Mouse (Mus musculus): Measurements from ENCODE around the gene Pdcd4. TPM values are rescaled to one million over a fixed set of nuclear protein-coding genes. Genes with fewer than 3 reads are reported as not detected.
A peak's percentile ranks its signal among the peaks of the same experiment; 100 is the strongest.

Gene Pdcd4
- polyA plus RNA-seq, 2 experiments from 2014 or later: 479 to 707 TPM

DNA sequence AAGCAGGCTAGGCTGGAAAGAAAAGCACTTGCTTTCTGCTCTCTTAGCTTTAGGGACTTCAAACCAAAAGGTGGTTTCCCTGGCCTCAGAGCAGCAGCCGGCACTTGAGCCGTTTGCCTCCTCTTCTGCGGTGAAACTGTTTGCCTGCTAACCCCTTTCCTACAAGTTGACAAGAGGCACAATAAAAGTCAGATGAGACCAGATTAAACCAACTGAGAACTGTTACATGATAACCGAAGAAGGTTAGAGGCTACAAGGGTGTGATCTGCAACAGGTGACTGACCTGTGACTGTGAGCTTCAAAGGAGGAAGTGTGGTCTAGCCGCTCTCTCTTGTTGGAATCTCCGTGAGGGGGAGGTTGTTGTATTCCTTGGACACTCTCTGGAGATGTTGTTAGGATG is 20.5 kb upstream of the Pdcd4 start:
- peak; percentile 60 for ATAC-seq

DNA sequence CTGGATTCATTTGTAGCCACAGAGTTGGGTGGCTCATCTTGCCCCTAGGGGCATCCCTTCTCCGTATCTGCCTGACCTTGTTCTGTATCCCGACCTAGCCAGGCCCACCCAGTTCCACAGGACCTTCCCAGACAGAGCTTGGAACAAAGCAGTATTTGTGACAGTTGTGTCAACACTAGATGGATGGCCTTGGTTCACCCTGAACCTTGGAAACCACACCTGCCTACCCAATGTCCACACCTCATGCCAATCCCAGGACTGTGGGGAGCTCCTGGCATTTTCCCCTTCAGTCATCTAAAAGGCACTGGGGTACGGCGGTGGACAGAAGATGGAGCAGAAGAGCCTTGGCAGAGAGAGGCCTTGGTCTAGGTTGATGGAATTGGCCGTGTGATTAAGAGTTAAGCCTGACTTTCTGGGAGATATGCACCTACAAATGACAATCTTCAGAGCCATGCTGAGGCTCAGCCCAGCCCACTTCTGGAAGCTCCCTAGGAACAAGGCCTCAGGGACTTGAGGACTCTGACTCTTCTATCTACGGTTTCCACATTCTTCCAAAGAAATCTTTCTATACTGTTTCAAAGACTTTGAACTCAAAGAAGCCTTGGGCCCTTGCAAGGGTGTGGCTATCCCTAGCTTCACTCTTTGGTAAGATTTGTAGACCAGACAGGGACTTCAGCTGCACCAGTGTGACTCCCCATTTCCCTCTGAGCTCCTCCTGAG is 18.9 kb upstream of the Pdcd4 start:
- ATAC-seq: no peak

DNA sequence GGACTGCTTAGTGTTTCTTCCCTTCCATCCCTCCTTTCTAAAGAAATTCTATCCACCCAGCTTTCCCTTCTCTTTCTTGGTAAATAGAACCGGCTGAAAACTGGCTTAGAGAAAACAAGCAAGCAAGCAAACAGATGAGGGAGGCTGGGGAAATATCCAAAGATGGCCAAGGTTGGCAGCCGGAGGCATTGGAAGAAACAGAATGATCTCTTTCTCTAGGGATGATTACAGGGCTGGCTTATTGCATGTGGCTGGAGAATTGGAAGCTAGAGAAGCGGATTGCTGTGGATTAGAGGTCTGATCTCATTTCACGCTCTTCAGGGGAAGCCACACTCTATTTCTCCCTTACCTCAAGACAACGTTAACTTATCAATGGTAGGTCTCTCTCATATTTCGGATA is 16.8 kb upstream of the Pdcd4 start:
- no peak for ATAC-seq

DNA sequence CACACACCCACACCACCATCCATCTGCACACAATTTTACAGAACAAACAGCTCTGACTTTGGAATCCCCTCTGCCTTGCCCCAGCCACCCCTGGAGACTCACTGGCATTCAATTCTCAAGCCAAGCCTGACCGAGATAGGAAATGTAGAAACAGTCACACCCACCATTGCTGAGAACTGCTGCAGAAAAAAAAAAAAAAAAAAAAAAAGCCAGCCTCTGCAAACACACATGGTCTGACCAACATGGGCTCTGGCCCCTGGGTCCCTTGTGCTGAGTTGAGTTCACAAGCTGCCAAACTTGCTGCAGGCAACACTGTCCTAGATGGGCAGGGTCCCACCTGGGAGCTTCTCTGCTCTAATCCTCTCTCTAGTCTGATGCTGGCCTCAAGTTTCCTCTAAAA is 14.3 kb upstream of the Pdcd4 start:
- ATAC-seq: no peak

DNA sequence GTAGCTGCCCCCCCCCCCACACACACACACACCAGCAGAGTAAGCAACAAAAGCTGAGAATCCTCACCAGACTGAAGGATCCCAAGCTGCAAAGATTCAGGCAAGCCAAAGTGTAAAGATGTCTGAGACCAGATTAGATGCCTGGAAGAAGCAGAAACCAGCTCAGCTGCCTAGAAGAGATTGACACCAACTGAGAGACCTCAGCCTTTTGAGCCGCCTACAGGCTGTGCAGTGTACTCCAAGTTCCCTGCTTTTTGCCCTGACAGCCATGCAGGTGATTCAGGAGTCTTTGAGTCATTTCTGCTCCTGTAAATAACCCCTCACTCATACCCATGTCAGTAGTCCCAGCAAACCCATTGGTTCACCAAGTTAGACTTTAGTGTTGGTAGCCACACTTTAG is 11.6 kb upstream of the Pdcd4 start:
- ATAC-seq: no peak

DNA sequence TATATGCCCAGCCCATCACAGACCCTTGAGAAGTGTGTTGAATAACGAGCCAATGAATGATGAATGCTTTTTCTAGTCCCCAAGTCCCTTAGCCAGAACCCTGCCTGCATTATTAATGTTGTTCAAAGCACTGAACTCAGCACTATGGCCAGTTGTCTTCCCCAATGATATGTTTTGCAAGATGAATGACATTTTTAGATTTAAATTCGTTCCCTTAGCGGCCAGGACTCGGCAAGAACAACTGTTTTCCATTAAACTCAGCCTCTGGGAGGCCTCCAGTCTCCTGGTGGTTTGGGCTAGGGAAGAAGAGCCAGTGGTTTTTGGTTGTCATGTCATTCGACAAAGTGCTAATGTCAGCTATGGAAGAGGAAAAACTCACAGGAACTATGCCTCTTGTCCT is 10.2 kb upstream of the Pdcd4 start:
- no peak for ATAC-seq

DNA sequence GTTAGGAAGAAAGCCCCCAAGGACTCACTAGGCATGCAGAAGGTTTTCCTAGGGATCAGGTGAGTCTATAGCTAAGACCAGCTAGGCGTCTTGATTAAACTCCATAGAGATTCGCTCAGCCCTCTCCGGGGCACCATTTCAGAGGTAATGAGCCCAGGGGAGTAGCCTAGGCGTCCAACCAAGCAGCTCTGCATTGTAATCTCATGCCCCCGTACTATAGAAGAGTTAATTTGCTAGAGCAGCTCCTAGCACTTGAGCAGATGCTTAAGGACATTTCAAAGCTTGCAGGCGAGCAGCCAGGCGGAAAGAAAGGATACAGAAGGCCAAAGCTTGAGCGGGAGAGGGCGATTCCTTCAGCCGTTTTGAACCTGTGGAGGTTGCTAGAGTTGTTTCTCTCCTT is 6.6 kb upstream of the Pdcd4 start:
- ATAC-seq: no peak

DNA sequence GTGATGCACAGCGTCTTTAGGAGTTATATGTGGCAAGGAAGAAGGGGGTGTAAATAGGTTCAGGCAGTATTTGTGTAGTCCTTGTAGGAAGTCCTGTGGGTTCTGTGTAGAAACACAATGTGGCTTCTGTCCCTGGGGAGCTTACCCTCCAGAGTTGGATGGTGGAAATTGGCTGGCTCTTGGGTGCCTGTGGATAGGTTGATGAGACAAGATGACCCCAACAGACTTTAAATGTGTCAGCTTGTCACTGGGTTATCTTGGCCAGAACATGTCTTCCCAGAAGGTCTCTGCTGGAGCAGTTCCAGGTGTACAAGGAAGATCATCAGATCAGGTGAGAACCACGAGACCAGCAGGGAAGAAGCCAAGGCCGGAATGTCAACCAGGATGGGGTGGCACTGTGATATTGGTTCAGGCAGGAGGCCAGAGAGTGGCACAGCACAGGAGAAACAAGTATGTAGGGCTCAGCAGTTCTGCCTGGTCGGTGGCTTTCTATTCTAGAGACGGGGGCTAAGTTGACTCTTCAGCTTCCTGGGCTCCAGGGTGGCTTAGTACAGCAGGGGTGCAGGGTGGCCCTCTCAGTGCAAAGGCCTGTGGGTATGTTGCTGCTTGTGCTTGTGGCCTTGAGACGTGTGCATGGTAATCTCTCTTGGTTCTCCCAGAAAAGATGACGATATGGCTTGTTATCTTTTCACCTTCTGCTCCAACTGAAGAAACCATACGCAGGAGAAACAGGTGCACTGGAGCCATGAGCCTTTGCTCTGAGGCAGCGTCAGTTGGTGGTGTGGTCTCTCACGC is 5.3 kb upstream of the Pdcd4 start:
- no peak for ATAC-seq

DNA sequence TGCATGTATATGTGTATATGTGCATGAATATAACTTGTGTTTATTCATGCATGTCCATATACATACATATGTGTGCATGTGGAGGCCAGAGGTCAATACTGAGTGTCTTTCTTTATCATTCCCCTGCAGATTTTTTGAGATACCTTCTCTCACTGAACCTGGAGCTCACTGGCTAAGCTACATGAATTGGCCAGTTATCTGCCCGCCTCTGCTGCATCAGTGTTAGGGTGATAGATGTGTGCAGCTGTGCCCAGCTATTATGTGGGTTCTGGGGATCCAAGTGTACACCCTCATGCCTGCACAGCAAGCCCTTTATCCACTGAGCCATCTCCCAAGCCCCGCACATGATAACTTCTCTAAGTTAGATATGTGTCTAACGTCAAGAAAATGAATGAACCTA is 4.2 kb upstream of the Pdcd4 start:
- no peak for ATAC-seq

DNA sequence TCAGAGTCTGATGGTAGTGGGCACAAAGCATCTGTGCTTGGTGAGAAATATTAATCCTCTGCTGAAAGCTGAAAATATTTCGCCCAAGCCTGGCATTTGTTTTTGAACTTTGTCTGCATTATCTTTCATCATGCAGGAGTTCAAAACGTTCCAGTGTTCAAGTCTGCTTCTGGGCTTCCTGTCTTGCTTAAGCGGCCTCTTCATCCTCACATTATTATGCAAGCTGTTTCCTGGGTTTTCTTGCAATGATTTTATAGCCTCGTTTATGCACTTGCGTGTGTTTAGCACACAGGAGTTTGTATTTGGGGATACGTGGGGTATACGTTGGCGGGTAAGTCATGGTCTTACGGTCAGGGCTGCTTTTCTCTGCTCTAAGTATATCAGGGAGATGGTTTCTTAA is 3.7 kb upstream of the Pdcd4 start:
- no peak for ATAC-seq

DNA sequence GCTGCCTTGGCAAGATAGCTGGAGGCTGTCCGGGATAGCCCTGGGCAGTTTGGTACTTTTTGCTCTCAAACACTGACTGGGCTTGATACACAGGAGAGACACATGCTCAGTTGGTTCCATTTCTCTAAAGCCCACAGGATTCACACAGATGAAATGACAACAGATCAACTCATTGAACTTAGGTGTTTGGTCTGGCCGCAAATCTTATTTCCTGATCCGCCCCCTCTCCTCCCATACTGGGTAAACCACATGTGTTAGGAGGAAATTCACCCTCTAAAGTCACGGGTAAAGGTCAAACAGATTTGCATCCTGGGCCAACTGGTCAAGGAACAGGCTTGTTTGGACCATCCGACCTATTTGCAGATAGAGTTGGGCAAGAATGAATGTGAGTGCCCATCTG is 2.5 kb upstream of the Pdcd4 start:
- ATAC-seq: peak; percentile 12

DNA sequence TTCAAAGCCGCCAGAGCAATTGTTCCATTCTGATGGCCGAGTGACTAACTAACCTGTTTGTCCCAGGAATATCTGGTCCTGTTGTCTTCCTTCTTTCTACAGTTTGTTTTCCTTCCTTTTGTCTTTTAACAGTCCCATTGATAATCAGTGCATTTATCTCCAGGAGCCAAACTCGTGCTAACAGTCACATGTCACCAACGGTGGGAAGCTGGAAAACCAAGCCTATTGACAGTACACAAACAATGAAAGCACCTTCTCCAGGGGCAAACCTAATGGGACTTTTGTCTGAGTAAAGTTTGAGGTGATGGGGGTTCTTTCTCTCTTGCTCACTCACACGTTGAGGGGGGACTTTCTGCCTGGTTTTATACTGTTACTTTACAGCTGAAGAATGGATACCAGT is 1.8 kb upstream of the Pdcd4 start:
- ATAC-seq: no peak

DNA sequence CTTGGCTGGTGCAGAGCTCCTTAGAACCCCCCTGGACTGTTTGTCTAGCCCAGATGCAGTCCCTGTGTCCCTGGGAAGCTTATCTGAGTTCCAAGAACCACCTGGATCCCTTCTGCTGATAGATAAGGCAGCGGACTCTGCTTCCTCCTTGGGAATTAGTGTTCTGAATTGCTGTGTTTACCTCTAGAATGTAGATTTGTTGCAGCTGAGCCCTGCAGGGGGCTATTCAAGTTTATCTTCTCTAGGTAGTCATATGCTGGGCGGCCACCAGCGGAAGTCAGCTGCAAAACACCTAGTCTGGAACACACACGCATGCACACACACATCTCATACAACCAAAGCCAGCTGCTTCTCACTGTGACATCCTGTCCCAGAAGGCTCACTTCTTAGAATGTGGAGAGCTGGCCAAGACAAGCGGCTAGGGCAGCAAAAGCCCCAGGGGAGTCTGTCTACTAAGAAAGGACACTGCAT is 1.2 kb upstream of the Pdcd4 start:
- ATAC-seq: peak; percentile 69

DNA sequence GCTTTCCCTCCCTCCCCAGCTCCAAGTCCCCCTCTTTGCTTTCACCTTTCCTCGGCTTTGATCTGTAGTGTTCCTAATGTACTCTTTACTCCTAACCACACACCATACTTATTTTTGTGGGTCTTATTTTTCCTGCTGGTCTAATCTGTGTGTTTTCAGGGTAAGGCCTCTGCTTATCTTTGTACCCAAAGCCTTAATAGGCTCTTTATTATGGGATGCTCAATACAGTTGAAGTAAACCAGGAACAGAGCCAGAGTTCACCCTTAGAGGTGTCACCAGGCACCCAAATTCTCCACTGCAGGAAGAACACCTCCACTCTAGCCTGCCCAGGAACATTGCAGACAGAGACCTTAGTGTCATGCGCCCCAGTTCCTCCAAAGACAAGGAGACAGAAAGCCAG is 462 bp upstream of the Pdcd4 start:
- no peak for ATAC-seq

DNA sequence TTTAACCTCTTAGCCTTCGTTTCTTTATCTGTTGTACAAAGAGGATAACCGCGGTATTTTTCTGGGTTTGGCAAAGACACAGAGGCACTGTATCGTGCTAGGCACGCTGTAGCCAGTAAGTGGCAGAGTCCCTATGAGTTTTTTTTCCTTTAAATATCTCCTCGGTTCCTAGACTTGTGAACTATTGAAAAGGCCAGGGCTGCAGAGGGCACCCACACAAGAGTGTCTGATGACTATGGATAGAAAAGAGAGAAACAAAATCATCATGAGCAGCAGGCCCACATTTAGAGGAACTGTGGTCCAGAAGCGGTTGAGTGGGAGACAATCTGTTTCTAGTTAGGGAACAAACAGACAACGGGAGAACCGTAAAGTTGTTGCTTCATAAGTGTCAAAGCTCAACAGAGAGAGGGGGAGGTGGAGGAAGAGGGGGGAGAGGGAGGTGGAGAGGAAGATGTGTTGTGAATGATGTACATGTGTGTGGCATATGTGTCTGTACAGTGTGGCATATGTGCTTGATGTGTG is 868 bp downstream of the Pdcd4 start:
- ATAC-seq: no peak

DNA sequence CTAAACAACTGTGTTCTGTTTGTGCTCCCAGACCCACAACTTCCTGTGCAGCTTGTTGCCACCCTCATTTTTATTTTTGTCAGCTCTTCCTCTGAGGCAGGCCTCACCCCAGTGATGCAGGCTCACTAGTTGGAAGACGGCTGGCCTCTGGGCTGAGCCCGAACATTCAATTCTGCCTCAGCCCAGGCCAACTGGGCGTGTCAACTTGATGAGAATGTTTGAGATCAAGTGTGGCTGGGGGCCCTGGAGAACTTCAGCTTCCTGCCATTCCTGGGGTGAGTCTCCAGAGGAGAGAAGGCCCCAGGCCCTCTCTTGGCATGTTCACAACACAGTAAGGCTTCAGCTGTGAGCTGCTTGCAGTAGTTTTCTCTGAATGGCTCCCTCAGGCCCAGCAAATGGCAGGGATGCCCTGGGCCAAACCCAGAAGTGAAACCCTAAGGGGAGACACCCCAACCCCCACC is 1.7 kb downstream of the Pdcd4 start:
- peak; percentile 62 for ATAC-seq

DNA sequence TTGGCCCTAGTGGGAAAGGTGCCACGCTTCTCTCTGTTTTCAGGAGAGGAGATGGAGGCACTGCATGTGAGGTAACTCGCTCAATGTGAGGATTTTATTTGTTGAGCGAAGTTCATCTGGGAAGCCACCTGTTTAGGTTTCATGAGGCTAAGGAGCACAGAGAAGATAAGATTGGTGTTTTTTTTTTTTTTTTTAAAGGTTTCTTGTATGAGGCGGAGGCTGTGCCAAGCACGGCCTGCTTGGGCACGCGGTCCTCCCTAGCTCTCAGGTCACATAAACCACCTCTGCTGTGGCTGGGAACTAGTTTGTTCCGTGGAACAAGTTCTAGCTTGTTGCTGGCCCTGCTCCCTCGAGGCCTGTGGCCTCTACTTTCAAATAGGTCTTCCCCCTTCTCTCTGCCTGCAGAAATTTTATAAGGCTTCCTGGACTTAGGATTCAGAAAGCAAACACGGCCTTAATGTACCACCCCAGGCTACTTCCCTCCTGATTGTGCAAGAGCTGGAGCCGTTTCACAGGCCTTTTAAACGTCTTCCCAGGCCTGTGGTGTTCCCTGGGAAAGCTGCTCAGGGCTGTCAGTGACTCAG is 2.6 kb downstream of the Pdcd4 start:
- ATAC-seq: no peak

DNA sequence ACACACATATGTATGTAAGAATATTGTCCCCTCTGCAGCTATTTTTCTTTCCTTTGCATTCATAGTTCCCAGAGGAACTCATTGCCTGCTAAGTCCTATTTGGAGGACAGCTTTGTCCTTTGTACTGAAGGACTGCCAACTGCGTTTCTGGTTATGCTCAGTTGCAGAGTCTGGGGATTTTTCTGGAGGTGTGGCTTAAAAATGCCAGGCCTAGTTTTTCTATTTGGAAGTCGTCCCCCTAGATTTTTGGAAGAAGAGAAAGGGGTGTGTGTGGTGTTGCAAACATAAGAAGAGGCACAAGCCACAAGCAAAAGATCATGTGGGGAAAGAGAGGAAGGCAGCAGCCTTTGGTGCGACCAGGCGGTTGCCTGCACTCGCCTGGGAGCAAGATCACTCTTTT is 6.0 kb downstream of the Pdcd4 start:
- no peak for ATAC-seq

DNA sequence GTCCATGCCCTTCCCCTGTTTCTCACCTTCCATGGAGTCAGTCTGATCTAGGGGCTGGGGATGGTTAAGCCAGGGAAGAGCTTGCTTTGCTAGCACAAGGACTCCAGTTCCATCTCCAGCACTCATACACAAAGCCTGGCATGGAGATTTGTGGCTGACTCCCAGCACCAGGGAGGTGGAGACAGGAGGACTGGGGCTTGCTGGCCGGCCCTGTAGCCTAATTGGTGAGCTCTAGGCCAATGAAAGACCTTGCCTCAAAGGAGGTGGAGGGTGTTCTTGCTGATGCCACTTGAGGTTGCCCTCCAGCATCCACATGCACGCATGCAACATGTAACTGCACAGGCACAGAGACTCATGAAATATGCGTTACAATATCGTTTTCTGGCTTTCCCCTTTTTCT is 6.5 kb downstream of the Pdcd4 start:
- ATAC-seq: no peak

DNA sequence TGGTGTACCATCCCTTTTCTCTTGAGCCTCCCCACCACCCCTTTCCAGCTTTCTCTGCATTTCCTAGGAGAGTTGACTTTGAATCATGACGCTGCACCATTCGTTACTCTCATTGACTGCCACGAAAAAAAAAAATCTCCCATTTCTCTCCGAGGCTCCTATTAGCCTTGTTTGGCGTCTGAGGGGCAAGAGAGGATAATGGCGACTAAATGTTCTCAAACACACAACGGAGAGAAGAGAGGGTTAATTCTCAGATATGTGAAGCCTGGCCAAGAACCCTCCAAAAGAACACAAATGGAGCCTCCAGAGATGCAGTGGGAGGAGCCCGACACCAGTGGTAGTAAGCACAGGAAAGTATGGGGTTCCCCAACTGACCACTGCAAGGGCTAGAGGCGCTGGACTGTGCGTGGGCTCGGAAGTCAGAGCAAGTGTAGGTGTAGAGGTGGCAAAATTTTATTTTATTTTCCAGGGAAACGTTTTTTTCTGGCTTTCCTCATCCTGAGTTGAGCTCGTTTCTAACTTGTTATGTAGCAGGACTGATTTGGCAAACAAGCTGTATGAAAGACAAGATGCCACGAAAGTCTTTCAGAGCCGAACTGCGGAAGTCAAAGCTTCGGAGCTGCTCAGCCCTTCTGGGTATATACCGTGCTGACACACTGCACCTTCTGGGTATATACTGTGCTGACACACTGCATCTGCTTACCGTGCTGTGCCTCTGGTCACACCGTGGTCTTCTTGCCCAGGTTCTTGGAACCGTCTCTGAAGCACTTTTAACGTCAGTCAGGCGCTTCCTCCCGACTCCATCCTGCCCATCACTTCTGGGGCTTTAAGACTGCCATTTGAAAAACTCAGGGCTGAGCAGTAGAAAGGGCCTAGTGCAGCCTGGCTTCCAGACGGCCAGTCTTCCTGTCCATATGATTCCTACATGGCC is 7.2 kb downstream of the Pdcd4 start:
- peak; percentile 22 for ATAC-seq

DNA sequence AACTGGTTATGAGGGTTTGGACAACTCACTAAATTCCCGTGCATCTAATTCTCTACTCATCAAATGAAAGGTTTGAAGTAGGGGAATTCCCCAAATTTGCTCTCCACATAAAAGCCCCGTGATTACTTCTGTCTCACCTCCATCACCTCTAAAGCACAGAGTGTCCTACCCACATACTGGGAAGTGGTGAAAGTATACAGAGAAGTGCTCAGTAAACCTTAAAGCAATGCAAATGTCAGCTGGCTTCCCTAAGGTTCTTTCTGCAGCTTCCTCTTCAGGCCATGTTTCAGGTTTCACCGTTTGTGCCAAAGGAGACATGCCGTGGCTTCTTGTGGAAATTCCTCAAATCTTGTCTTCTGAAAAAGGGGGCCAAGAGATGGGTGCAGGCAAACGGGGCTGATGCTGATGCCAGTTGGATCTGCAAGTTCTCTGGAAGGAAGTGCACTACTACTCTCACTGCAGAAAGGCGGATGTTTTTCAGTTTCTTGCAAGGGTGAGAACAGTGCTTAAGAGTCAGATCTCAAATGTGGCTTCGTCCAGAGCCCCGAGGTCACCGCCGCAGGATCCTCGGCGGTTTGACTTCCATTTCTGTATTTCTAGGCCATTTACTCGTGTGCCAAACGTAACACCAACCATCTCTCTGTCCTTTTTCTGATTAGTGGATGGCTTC is 8.0 kb downstream of the Pdcd4 start:
- ATAC-seq: peak; percentile 58
